Mouse (Mus musculus) embryonic fibroblast, embryonic 13.5 days (primary cell): ENCODE measurements around the gene Negr1. TPM values are rescaled to one million over a fixed set of nuclear protein-coding genes. Genes with fewer than 3 reads are reported as not detected.

ENCODE experiments used
- H3K27ac ChIP-seq: 2 replicates; pipeline ENCODE4 v1.5.1; 2012; ENCODE audit warnings: low read length, control low read depth, inconsistent platforms; ENCODE audit not compliant: insufficient read depth
- H3K4me1 ChIP-seq: 2 replicates; pipeline ENCODE4 v1.6.1; 2011; ENCODE audit warnings: low read length; ENCODE audit not compliant: control insufficient read depth, insufficient read depth
- H3K4me3 ChIP-seq: 2 replicates; pipeline ENCODE4 v1.5.1; 2011; ENCODE audit warnings: mild to moderate bottlenecking, control low read depth, low read length; ENCODE audit not compliant: insufficient read depth
- CTCF ChIP-seq: IDR thresholded peaks from 2 replicates; pipeline ENCODE4 v1.5.1; 2011; ENCODE audit warnings: mild to moderate bottlenecking, control low read depth, low read length, moderate library complexity, borderline replicate concordance; ENCODE audit not compliant: insufficient read depth
- POLR2A ChIP-seq: IDR thresholded peaks from 2 replicates; pipeline ENCODE4 v1.6.1; 2011; ENCODE audit warnings: low read depth, mild to moderate bottlenecking, control low read depth, low read length, moderate library complexity
- polyA plus RNA-seq: library from polyadenylated mRNA; stranded (reverse); fragments of >200 nt; gene quantifications from 2 replicates; pipeline ENCODE4 v1.2.4, GENCODE M21; 2011; ENCODE audit warnings: low read depth; ENCODE audit not compliant: missing spikeins, insufficient read length

The Negr1 gene
- polyA plus RNA-seq, 1 experiment, result 2.2 TPM

DNA sequence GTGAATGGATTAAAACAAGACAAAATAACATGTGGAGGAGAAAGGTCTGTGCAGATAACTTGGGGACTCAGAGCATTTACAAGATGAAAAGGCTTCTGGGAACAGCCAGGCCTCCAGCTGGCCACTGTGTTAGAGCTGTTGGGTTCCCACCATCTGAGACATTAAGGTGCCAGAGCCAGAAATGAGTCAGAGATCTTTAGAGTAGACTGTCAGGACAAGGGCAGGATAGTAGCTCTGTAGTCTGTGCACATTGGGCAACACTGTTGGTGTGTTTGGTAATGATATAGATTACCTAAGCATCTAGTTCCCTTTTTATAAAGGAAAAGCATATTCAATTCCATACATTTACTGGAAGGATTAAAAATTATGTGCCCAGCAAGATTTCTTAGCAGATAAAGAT is 710.8 kb downstream of the Negr1 start:
- no peak overlapping the region for H3K4me3 ChIP-seq
- TF ChIP-seq CTCF, result no peak
- no peak for TF ChIP-seq POLR2A
- H3K4me1 ChIP-seq, result no peaks in the 10 kb centered on the region
- no peak overlapping the region for H3K27ac ChIP-seq

GRCm38 (mm10) chr3:157274143-157274542 is 712.5 kb downstream of the Negr1 start:
- H3K27ac ChIP-seq, result no peak overlapping the region
- H3K4me3 ChIP-seq, result no peak overlapping the region
- no peaks in the 10 kb centered on the region for H3K4me1 ChIP-seq
- TF ChIP-seq CTCF (no peak), POLR2A (no peak)

GRCm38 (mm10) chr3:157279717-157280116 is 718.1 kb downstream of the Negr1 start:
- TF ChIP-seq CTCF (no peak), POLR2A (no peak)
- Histone ChIP-seq H3K27ac (no peak overlapping the region), H3K4me1 (no peaks in the 10 kb centered on the region), H3K4me3 (no peak overlapping the region)

DNA sequence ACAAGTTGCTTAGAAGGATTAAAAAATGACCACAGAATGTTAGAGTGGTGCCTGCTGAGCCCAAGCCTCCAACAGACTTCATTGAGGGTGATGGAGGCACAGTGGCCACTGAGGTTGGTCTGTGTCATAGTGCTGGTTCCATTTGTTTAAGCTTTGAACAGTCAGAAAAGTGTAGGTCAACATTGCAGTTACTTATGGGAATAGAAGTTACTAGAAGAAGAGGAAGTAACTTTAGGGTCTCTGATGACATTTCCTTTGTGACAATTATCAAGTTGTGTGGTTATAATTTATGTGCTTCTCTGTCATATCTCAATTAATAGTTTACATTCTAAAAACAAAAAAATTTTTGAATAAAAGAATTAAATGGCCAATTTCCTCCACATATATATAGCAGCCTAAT is 719.7 kb downstream of the Negr1 start:
- Histone ChIP-seq H3K4me3 (no peak overlapping the region), H3K4me1 (no peaks in the 10 kb centered on the region), H3K27ac (no peak overlapping the region)
- TF ChIP-seq POLR2A (no peak), CTCF (no peak)

DNA sequence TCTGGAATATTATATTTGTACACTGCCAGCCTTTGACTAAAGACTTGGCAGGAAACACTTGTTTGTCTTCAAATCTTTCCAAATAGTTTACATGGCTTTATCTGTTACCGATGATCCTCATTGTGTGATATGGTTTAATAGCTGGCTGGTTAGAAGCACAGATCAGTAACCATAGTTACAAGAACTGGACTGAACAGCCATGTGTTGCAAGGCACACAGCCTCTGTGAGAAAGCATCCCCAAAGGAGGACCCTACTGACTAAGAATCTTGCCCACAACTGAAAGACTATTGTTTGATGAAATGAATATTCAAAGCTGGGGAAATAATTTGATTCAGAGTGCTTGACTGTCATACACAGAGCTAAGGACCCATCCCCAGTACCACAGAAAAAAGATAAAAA is 729.7 kb downstream of the Negr1 start:
- Histone ChIP-seq H3K4me3 (no peak overlapping the region), H3K4me1 (no peaks in the 10 kb centered on the region), H3K27ac (no peak overlapping the region)
- TF ChIP-seq CTCF (no peak), POLR2A (no peak)

GRCm38 (mm10) chr3:157297216-157297615 is 735.6 kb downstream of the Negr1 start:
- no peak overlapping the region for H3K27ac ChIP-seq
- H3K4me3 ChIP-seq, result no peak overlapping the region
- TF ChIP-seq CTCF, result no peak
- no peak for TF ChIP-seq POLR2A
- no peaks in the 10 kb centered on the region for H3K4me1 ChIP-seq

DNA sequence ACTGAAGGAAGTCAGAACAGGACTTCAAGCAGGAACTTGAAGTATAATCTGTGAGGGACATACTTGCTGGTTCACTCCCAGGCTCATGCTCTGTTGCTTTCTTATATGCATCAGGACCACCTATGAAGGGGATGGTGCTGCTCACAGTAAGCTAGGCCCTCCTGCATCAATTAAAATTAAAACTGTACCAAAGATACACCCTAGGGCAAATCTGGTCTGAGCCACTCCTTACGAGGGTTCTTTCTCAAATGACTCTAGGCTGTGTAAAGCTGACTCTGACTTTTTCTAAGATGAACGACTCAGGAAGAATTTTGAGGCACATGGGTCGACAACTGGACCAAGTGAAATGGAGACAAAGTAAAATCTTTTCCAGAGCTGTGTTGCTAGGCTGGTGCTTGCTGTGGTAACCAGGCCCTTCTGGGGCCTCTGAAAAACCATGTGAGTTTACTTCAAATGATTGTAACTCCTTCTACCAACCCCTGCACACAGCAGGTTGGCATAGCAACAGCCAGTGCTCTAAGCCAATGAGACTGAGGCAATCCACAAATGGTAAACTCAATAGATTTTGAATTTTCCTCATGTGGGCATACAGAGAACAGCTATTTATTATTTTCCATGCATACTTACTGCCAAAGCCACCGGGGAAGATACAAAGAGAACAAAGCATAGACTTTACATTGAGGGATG is 742.0 kb downstream of the Negr1 start:
- Histone ChIP-seq H3K27ac (no peak overlapping the region), H3K4me1 (no peaks in the 10 kb centered on the region), H3K4me3 (no peak overlapping the region)
- TF ChIP-seq CTCF, result no peak
- no peak for TF ChIP-seq POLR2A

DNA sequence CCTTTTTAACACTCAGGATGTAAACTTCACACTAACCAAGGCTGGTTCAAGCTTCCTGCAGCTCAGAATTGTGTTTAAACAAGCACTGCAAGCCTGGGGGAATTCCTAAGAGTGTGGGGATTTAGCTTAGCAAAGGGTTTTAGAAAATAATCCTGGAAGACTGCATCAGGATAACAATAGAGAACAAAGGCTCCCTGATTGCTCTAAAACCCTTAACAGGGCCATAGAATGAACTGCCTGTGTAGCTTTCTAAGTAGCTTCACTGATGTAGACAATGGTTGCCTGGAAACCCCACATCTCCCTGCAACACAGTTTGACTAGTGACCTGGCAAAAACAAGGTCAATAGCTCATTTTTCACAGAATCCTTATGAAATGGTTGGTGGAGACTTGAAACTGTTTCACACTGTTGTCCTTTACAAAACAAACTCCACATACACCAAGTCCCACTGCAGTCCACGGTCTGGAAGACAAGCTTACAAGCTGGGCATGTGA is 759.5 kb downstream of the Negr1 start:
- TF ChIP-seq CTCF (no peak), POLR2A (no peak)
- Histone ChIP-seq H3K4me1 (no peaks in the 10 kb centered on the region), H3K4me3 (no peak overlapping the region), H3K27ac (no peak overlapping the region)

DNA sequence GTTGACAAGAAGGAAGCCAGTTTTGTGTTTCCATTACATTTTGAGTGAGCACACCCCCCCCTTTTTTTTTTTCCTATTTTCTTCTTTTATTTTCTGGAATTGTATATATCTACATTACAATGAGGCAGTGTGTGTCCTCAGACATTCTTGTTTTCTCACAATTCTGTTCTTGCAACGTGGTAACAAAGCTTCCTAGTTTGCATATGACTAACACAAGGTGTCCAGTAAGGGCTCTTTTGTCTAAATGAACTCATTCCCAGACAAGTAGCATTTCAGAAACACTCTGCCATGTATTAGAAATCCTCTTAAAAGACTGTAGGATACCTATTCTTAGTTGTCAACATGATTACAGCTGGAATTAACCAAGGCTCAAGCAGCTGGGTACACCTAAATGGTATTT is 760.2 kb downstream of the Negr1 start:
- TF ChIP-seq POLR2A (no peak), CTCF (no peak)

DNA sequence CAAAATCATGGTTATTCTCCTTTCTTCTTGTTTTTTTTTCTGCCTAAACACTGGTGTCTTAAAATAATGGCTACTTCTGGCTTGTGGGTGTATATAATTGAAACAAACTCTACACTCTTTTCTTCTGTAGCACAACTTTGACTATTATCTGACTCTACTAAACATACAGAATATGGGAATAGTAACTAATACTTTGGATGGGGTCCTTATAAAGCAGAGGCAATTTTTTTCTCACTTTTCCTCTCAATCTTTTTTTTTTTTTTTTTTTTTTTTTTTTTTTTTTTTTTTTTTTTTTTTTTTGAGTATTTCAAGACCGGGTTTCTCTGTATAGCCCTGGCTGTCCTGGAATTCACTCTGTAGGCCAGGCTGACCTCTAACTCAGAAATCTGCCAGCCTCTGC is 772.6 kb downstream of the Negr1 start:
- no peak for TF ChIP-seq POLR2A
- no peak for TF ChIP-seq CTCF
- no peak overlapping the region for H3K27ac ChIP-seq
- H3K4me1 ChIP-seq, result no peaks in the 10 kb centered on the region
- H3K4me3 ChIP-seq, result no peak overlapping the region

More for the DNA sequence above, 760.2 kb downstream of the Negr1 start:
- H3K27ac ChIP-seq, result no peak overlapping the region
- H3K4me3 ChIP-seq, result no peak overlapping the region
- no peaks in the 10 kb centered on the region for H3K4me1 ChIP-seq

- no peak overlapping the region for H3K4me3 ChIP-seq
- H3K27ac ChIP-seq, result no peak overlapping the region
- TF ChIP-seq CTCF (no peak), POLR2A (no peak)
- no peaks in the 10 kb centered on the region for H3K4me1 ChIP-seq
These were observed 787.9 kb downstream of the Negr1 start for GRCm38 (mm10) chr3:157349480-157349879.

DNA sequence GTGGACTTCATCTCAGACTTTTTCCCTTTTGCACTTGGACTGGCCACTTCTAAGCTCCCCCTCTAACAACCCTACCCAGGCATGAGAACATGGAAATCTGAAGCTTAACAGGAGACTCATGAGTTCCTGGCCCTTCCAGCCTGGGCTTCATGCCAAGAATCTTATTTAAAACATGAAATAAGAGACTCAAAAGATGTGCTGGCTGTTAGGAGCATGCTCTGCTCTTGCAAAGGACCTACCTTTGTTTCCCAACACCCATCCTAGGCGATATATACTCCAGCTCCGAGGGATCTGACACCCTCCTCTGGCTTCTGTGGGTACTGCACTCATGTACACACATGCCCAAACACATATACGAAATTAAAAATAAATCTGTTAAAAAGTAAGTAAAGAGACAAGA is 797.3 kb downstream of the Negr1 start:
- Histone ChIP-seq H3K4me3 (no peak overlapping the region), H3K4me1 (no peaks in the 10 kb centered on the region), H3K27ac (no peak overlapping the region)
- no peak for TF ChIP-seq POLR2A
- no peak for TF ChIP-seq CTCF
